Mouse (Mus musculus): ENCODE data around the gene Krt24.
A peak's percentile ranks its signal among the peaks of the same experiment; 100 is the strongest.

The Krt24 gene

DNA sequence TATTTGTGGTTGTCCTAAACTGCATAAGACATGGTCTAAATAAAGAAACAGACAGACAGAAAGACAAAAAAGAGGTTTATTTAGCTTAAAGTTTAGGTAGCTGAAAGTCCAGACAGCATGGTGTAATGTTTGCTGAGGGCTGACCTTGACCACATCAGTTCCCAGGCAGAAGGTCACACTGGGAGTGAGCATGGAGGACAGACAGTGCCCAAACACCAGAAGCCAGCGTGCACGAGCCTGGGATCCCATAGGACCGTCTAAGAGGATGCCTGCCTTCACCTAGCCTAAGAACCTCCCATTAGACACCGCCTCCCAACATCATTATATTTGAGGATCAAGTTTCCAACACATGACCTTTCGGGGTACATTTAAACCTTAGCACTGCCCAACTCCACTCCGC is 9.4 kb downstream of the Krt24 start:
- TF ChIP-seq POU5F1 (IDR thresholded peaks at IDR 0.05; ENCODE audit: borderline replicate concordance, low read length) (no peak), CTCF (conservative IDR thresholded peaks at IDR 0.05; ENCODE audit: low read length) (no peak), NANOG (IDR thresholded peaks at IDR 0.05; ENCODE audit: borderline replicate concordance, low read length) (no peak)
- peaks cover 4% of the 10 kb centered on the region; the same call in 1 of the 2 replicates for H3K27me3 ChIP-seq (ENCODE audit: insufficient read depth, low read length)

DNA sequence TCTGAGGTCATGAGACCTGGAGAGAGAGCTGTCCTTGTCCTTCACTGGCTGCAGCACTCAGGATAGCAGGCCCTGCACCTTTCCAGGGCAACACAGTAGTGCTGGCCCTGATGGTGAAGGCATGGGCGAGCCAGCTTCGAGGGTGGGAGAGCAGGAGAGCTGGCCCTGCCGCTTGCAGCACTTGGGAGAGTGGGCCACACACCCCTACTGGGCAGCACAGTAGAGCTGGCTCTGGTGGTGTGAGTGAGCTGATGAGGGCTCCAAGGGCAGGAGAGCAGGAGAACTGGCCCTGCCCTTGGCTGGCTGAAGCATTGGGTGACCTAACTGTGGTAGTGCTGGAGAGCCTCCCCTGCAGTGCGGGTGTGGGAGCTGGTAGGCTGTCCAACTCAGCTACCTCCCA is 12.3 kb downstream of the Krt24 start:
- Histone ChIP-seq H3K4me1 (replicated peaks; ENCODE audit: low read depth, low read length) (0 out of 2 replicates have a peak, but pooled peaks cover 3% of the 10 kb centered on the region), H3K27me3 (ENCODE audit: insufficient read depth, low read length) (peaks cover 4% of the 10 kb centered on the region; the same call in 1 of the 2 replicates), H3K36me3 (ENCODE audit: insufficient read depth, low read length) (no peaks in the 10 kb centered on the region), H3K9me3 (ENCODE audit: low read length) (no peaks in the 10 kb centered on the region), H3K4me3 (replicated peaks; ENCODE audit: low read length) (no peak overlapping the region)
- TF ChIP-seq CTCF (conservative IDR thresholded peaks at IDR 0.05; ENCODE audit: low read length) (no peak), POU5F1 (IDR thresholded peaks at IDR 0.05; ENCODE audit: borderline replicate concordance, low read length) (no peak), NANOG (IDR thresholded peaks at IDR 0.05; ENCODE audit: borderline replicate concordance, low read length) (no peak)

More for the DNA sequence above, 9.4 kb downstream of the Krt24 start:
- Histone ChIP-seq H3K9me3 (ENCODE audit: low read length) (no peaks in the 10 kb centered on the region), H3K4me3 (replicated peaks; ENCODE audit: low read length) (no peak overlapping the region), H3K4me1 (replicated peaks; ENCODE audit: low read depth, low read length) (no peaks in the 10 kb centered on the region), H3K36me3 (ENCODE audit: insufficient read depth, low read length) (no peaks in the 10 kb centered on the region)

DNA sequence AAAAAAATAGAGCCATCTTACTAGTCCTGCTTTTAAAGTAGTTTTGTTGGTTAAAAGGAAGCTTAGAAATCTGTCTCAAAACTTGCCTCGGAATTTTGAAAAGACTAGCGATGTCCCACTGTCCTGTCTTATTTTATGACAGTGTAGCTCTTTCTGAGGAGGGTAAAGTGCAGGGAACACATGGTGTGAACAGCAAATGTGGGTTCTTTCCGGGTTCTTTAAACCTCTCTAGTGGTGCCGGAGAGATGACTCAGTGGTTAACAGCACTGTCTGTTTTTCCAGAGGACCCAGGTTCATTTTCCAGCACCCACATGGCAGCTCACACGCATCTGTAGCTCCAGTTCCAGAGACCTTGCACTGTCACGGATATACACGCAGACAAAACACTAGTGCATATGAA is 15.9 kb downstream of the Krt24 start:
- Histone ChIP-seq H3K4me1 (replicated peaks; ENCODE audit: low read depth, low read length) (peaks cover 13% of the 10 kb centered on the region), H3K27me3 (ENCODE audit: insufficient read depth, low read length) (peaks cover 20% of the 10 kb centered on the region), H3K4me3 (replicated peaks; ENCODE audit: low read length) (no peak overlapping the region), H3K9me3 (ENCODE audit: low read length) (no peaks in the 10 kb centered on the region), H3K36me3 (ENCODE audit: insufficient read depth, low read length) (no peaks in the 10 kb centered on the region)
- TF ChIP-seq NANOG (IDR thresholded peaks at IDR 0.05; ENCODE audit: borderline replicate concordance, low read length) (no peak), POU5F1 (IDR thresholded peaks at IDR 0.05; ENCODE audit: borderline replicate concordance, low read length) (no peak), CTCF (conservative IDR thresholded peaks at IDR 0.05; ENCODE audit: low read length) (no peak)

DNA sequence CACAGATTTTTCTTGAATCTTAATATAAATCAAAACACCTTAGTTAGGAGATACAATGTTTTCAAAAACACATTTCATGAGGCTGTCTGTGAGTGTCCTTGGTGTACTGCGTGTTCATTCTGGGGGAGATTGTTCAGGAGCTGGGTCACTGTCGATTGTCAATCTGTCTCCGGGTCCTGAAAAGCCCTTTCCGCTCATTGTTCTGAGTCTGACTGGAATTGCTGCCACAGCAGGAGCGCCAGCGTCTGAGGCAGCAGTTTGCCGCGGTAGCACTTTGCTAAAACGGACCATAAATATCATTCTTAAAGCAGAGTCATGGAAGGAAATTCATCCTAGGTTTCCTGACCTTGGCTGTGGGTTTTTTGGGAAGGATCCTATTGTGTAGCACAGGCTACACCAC is 19.3 kb downstream of the Krt24 start:
- TF ChIP-seq CTCF (conservative IDR thresholded peaks at IDR 0.05; ENCODE audit: low read length) (no peak), POU5F1 (IDR thresholded peaks at IDR 0.05; ENCODE audit: borderline replicate concordance, low read length) (no peak), NANOG (IDR thresholded peaks at IDR 0.05; ENCODE audit: borderline replicate concordance, low read length) (no peak)
- peaks cover 13% of the 10 kb centered on the region for H3K4me1 ChIP-seq (replicated peaks; ENCODE audit: low read depth, low read length)
- H3K4me3 ChIP-seq (replicated peaks; ENCODE audit: low read length): no peak overlapping the region
- H3K36me3 ChIP-seq (ENCODE audit: insufficient read depth, low read length): no peaks in the 10 kb centered on the region
- no peaks in the 10 kb centered on the region for H3K9me3 ChIP-seq (ENCODE audit: low read length)
- peaks cover 17% of the 10 kb centered on the region for H3K27me3 ChIP-seq (ENCODE audit: insufficient read depth, low read length)

DNA sequence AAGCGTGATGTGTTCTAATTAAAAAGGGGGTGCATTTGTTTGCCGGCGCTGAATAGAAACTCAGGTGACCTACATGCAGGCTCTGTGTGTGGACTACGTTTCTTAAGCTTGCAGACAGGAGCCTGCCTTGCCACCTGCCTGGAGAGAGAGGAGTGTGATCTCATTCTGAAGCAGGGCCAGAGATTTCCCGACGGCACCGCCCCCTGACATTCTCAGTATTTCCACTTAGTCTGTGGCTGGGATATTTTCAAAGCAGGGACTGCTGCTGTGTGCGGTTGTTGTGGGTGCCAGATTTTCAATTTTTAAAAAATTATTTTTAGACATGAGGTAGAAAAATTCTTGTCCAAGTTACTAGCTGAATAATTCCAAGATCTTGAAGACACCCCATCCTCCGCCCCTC is 19.8 kb downstream of the Krt24 start:
- Histone ChIP-seq H3K4me3 (replicated peaks; ENCODE audit: low read length) (no peak overlapping the region), H3K27me3 (ENCODE audit: insufficient read depth, low read length) (peaks cover 17% of the 10 kb centered on the region), H3K36me3 (ENCODE audit: insufficient read depth, low read length) (no peaks in the 10 kb centered on the region), H3K9me3 (ENCODE audit: low read length) (no peaks in the 10 kb centered on the region), H3K4me1 (replicated peaks; ENCODE audit: low read depth, low read length) (peaks cover 10% of the 10 kb centered on the region)
- TF ChIP-seq POU5F1 (IDR thresholded peaks at IDR 0.05; ENCODE audit: borderline replicate concordance, low read length): no peak
- TF ChIP-seq CTCF (conservative IDR thresholded peaks at IDR 0.05; ENCODE audit: low read length): no peak
- TF ChIP-seq NANOG (IDR thresholded peaks at IDR 0.05; ENCODE audit: borderline replicate concordance, low read length): no peak

DNA sequence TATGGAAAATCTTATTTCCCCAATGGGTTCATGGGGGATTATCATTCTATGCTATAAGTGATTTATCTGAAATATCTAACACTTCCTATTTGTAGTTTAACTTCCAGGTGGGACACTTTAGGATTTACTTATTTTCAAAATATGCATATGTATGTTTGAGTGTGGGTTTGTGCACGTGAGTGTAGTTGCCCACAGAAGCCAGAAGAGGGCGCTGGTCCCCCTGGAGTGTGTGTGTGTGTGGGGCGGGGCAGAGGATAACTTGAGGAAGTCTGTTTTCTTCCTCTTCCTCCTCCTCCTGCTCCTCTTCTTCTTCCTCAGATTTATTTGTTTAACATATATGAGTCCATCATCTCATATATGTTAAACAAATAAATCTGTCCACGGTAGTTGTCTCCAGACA is 28.8 kb downstream of the Krt24 start:
- Histone ChIP-seq H3K4me3 (replicated peaks; ENCODE audit: low read length) (no peak overlapping the region), H3K36me3 (ENCODE audit: insufficient read depth, low read length) (no peaks in the 10 kb centered on the region), H3K4me1 (replicated peaks; ENCODE audit: low read depth, low read length) (no peaks in the 10 kb centered on the region), H3K9me3 (ENCODE audit: low read length) (no peaks in the 10 kb centered on the region), H3K27me3 (ENCODE audit: insufficient read depth, low read length) (no peaks in the 10 kb centered on the region)
- TF ChIP-seq NANOG (IDR thresholded peaks at IDR 0.05; ENCODE audit: borderline replicate concordance, low read length) (no peak), CTCF (conservative IDR thresholded peaks at IDR 0.05; ENCODE audit: low read length) (peak; percentile 67), POU5F1 (IDR thresholded peaks at IDR 0.05; ENCODE audit: borderline replicate concordance, low read length) (no peak)

DNA sequence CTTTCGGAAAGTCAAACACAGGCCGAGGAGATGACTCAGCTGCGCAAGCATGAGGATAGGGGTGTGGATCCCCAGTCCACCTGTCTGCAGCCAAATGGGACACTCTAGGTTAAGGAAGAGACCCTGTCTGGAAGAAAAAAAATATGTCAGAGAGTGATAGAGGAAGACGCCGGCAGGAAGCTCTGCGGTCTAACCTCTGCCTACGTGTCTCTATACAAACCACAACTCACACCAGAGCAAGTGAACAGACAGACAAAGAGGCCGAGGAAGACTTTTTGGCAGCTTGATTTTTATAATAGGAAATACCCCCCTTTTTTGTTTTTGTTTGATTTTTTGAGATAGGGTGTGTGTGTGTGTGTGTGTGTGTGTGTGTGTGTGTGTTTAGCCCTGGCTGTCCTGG is 29.7 kb downstream of the Krt24 start:
- Histone ChIP-seq H3K4me1 (replicated peaks; ENCODE audit: low read depth, low read length) (peaks cover 5% of the 10 kb centered on the region; the same call in 1 of the 2 replicates), H3K36me3 (ENCODE audit: insufficient read depth, low read length) (no peaks in the 10 kb centered on the region), H3K27me3 (ENCODE audit: insufficient read depth, low read length) (no peaks in the 10 kb centered on the region), H3K4me3 (replicated peaks; ENCODE audit: low read length) (no peak overlapping the region), H3K9me3 (ENCODE audit: low read length) (no peaks in the 10 kb centered on the region)
- TF ChIP-seq CTCF (conservative IDR thresholded peaks at IDR 0.05; ENCODE audit: low read length): no peak
- TF ChIP-seq POU5F1 (IDR thresholded peaks at IDR 0.05; ENCODE audit: borderline replicate concordance, low read length): no peak
- no peak for TF ChIP-seq NANOG (IDR thresholded peaks at IDR 0.05; ENCODE audit: borderline replicate concordance, low read length)

DNA sequence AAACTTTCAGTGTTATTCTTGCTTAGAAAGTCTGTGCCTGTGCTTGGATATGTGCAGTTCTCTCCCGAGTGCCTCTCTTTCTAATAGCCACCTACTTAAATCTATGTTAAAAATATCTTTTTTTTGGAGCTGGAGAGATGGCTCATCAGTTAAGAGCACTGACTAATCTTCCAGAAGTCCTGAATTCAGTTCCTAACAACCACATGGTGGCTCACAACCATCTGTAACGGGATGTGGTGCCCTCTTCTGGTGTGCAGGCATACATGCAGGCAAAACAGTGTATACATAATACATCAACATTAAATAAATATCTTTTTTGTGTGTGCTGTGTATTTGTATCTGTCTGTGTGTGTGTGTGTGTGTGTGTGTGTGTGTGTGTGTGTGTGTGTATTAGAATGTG is 31.2 kb downstream of the Krt24 start:
- Histone ChIP-seq H3K36me3 (ENCODE audit: insufficient read depth, low read length) (no peaks in the 10 kb centered on the region), H3K9me3 (ENCODE audit: low read length) (no peaks in the 10 kb centered on the region), H3K4me3 (replicated peaks; ENCODE audit: low read length) (no peak overlapping the region), H3K27me3 (ENCODE audit: insufficient read depth, low read length) (no peaks in the 10 kb centered on the region), H3K4me1 (replicated peaks; ENCODE audit: low read depth, low read length) (peaks cover 10% of the 10 kb centered on the region; the same call in 1 of the 2 replicates)
- TF ChIP-seq CTCF (conservative IDR thresholded peaks at IDR 0.05; ENCODE audit: low read length) (peak; percentile 9; the same call in 1 of the 2 replicates), NANOG (IDR thresholded peaks at IDR 0.05; ENCODE audit: borderline replicate concordance, low read length) (no peak)

DNA sequence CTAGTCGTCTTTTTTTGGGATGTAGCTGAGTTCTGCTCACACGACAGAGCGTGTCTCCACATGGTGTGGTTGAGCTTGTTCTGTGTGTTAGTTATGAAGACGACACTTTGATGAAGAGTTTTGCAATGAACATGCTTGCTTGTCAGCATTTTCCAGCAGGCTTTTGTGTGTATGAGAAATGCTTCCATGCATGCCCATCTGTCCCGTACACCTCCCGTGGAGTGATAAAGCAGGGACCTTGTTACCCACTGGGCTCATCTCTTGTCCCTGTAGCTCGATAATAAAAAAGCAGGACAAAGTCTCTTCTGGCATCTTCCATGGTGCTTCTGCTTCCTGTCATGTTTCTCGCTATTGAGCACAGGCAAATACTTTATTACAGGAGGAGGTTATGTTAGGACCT is 32.4 kb downstream of the Krt24 start:
- TF ChIP-seq POU5F1 (IDR thresholded peaks at IDR 0.05; ENCODE audit: borderline replicate concordance, low read length): no peak
- no peak for TF ChIP-seq NANOG (IDR thresholded peaks at IDR 0.05; ENCODE audit: borderline replicate concordance, low read length)
- H3K4me3 ChIP-seq (replicated peaks; ENCODE audit: low read length): no peak overlapping the region
- H3K27me3 ChIP-seq (ENCODE audit: insufficient read depth, low read length): no peaks in the 10 kb centered on the region
- no peaks in the 10 kb centered on the region for H3K9me3 ChIP-seq (ENCODE audit: low read length)
- peaks cover 19% of the 10 kb centered on the region for H3K4me1 ChIP-seq (replicated peaks; ENCODE audit: low read depth, low read length)
- no peaks in the 10 kb centered on the region for H3K36me3 ChIP-seq (ENCODE audit: insufficient read depth, low read length)
